Mouse (Mus musculus) midbrain, embryonic 12.5 days (tissue): Measurements from ENCODE around the gene Rasgrf2. TPM values are rescaled to one million over a fixed set of nuclear protein-coding genes. Genes with fewer than 3 reads are reported as not detected.
"Not testable (repeated sequence)": the region's sequence is repeated elsewhere in the genome, so short reads cannot be mapped to it uniquely, and the experiment has no call there.

ENCODE experiments used
- ATAC-seq: fragments of 200-750 bp; cut with Nextera tagmentation; 2 replicates; pipeline ENCODE4 v1.8.0; 2017; ENCODE audit warnings: low read depth, moderate TSS enrichment, moderate library complexity; ENCODE audit not compliant: low FRiP score
- H3K27ac ChIP-seq: fragments of 300-500 bp; sonication (generic); replicated peaks from 2 replicates; pipeline ENCODE4 v1.5.1; 2016; ENCODE audit warnings: mild to moderate bottlenecking
- H3K27me3 ChIP-seq: fragments of 300-500 bp; sonication (generic); 2 replicates; pipeline ENCODE4 v1.6.1; 2016; ENCODE audit warnings: mild to moderate bottlenecking
- H3K36me3 ChIP-seq: fragments of 300-500 bp; sonication (generic); 2 replicates; pipeline ENCODE4 v1.6.1; 2016
- H3K4me1 ChIP-seq: fragments of 300-500 bp; sonication (generic); 2 replicates; pipeline ENCODE4 v1.6.1; 2016
- H3K4me2 ChIP-seq: fragments of 300-500 bp; sonication (generic); replicated peaks from 2 replicates; pipeline ENCODE4 v1.6.1; 2016; ENCODE audit warnings: mild to moderate bottlenecking, moderate library complexity
- H3K4me3 ChIP-seq: fragments of 300-500 bp; sonication (generic); 2 replicates; pipeline ENCODE4 v1.5.1; 2016; ENCODE audit warnings: mild to moderate bottlenecking
- H3K9ac ChIP-seq: fragments of 300-500 bp; sonication (generic); replicated peaks from 2 replicates; pipeline ENCODE4 v1.6.1; 2016; ENCODE audit warnings: mild to moderate bottlenecking, moderate library complexity
- H3K9me3 ChIP-seq: fragments of 300-500 bp; sonication (generic); 2 replicates; pipeline ENCODE4 v1.6.1; 2016; ENCODE audit warnings: mild to moderate bottlenecking
- WGBS: fragments of 180-500 bp; shearing (Covaris S2); methylation state at CpG from one replicate; pipeline ENCODE4 v1.1.7; 2016; 5-methylcytosine and 5-hydroxymethylcytosine counted together
- polyA plus RNA-seq: library from polyadenylated mRNA; unstranded; fragments of >200 nt; fragmentation: Nextera tagmentation; extraction: Ambion mirVana; gene quantifications from 2 replicates; pipeline ENCODE4 v1.2.1, GENCODE M21; 2016

Gene Rasgrf2
- polyA plus RNA-seq: 0.37 and 0.56 TPM in 2 replicates

DNA sequence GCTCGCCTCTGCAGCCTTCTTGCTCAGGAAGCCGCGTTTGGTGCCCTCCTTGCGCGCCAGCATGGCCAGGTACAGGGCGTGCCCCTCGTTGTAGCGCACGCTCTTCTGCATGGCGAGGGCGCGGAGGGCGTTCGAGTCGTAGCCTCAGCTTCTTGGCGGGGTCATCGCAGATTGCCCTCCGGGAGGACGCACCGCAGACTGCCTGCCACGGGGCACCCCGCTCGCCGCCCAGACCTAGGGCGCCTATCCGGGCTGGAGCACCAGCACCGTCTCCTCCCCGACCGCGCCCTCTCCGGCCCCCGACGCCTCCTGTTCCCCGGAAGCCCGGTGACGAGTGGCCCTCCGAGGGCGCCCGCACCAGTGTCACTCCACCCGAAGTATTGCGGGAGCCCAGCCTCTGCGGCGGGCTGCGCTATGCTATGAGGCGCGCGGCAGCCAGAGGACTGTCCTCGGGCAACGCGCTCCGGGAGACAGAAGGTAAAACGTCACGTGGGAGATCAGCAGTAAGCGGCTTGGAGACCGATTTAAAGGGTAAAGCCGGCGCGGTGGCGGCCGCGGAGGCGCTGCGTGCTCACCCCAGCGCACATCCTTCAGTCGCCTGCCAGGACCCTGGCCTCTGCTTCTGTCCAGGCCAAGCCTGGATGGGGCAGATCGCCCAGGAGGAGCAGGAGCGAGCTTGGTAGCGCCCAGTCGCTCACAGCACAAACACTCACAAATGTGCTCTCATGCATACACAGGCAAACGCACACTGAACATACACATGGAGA lies at the start of gene Rasgrf2:
Gene Rasgrf2 (minus strand): TSS at position 273 of the 767 bp plus-strand sequence.
- no peaks in the 10 kb centered on the region for H3K9me3 ChIP-seq
- H3K27me3 ChIP-seq: peaks cover 26% of the 10 kb centered on the region
- peak within 1 kb of the TSS; percentile 43 for H3K9ac ChIP-seq
- H3K27ac ChIP-seq: no peak within 1 kb of the TSS
- peak within 1 kb of the TSS; percentile 92 for H3K4me2 ChIP-seq
- peak; percentile 92 for ATAC-seq
- H3K36me3 ChIP-seq: no peaks in the 10 kb centered on the region
- H3K4me1 ChIP-seq: peaks cover 8% of the 10 kb centered on the region; the same call in 1 of the 2 replicates
- peak within 1 kb of the TSS; percentile 55 for H3K4me3 ChIP-seq
- 2% methylated on average over 70 of the region's 70 CpGs for WGBS

- H3K9ac ChIP-seq, H3K27me3 ChIP-seq, ATAC-seq, H3K27ac ChIP-seq, H3K4me2 ChIP-seq, H3K9me3 ChIP-seq, H3K36me3 ChIP-seq, H3K4me3 ChIP-seq, H3K4me1 ChIP-seq: not testable (repeated sequence)
- 87% methylated on average over 8 of the region's 8 CpGs for WGBS
These were observed 41.2 kb upstream of the Rasgrf2 start for GRCm38 (mm10) chr13:92172686-92173085.

GRCm38 (mm10) chr13:92150551-92150950 lies 19.1 kb upstream of the Rasgrf2 start:
- WGBS: 94% methylated on average over 3 of the region's 3 CpGs
- Histone ChIP-seq H3K4me3 (no peak overlapping the region), H3K4me2 (no peak overlapping the region), H3K27me3 (no peaks in the 10 kb centered on the region), H3K4me1 (no peaks in the 10 kb centered on the region), H3K27ac (no peak overlapping the region), H3K9me3 (no peaks in the 10 kb centered on the region), H3K9ac (no peak overlapping the region), H3K36me3 (no peaks in the 10 kb centered on the region)
- ATAC-seq: no peak

DNA sequence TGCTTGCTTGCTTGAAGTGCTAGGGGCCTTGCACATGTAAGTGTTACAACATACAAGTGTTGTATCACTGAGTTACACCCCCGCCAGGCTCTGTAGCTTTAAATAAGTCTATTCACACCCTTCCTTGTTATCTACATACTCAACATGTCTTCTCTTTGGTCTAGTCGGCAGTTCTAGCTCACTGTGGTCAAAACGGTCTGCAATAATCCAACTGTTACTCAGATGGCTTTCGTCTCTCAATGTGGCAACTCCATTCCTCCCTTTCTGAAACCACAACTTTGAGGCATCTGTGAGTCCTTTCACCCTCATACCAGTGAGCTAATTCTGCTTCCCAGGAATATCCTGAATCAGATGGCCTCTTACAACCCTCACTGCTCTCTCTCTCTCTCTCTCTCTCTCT lies 17.4 kb upstream of the Rasgrf2 start:
- no peak for ATAC-seq
- 85% methylated on average over 4 of the region's 4 CpGs for WGBS

GRCm38 (mm10) chr13:92134792-92135191 lies 3.3 kb upstream of the Rasgrf2 start:
- peaks cover 8% of the 10 kb centered on the region; the same call in 1 of the 2 replicates for H3K4me1 ChIP-seq
- WGBS: 87% methylated on average over 3 of the region's 3 CpGs
- H3K4me2 ChIP-seq: no peak overlapping the region
- H3K27me3 ChIP-seq: peaks cover 26% of the 10 kb centered on the region
- no peak overlapping the region for H3K27ac ChIP-seq
- ATAC-seq: no peak
- no peak overlapping the region for H3K4me3 ChIP-seq
- H3K9ac ChIP-seq: no peak overlapping the region
- H3K9me3 ChIP-seq: no peaks in the 10 kb centered on the region
- no peaks in the 10 kb centered on the region for H3K36me3 ChIP-seq

More for the DNA sequence above, 17.4 kb upstream of the Rasgrf2 start:
- H3K4me3 ChIP-seq: no peak overlapping the region
- H3K4me2 ChIP-seq: no peak overlapping the region
- no peak overlapping the region for H3K9ac ChIP-seq
- no peak overlapping the region for H3K27ac ChIP-seq
- H3K9me3 ChIP-seq: peaks cover 7% of the 10 kb centered on the region
- H3K36me3 ChIP-seq: no peaks in the 10 kb centered on the region
- no peaks in the 10 kb centered on the region for H3K4me1 ChIP-seq
- H3K27me3 ChIP-seq: no peaks in the 10 kb centered on the region

DNA sequence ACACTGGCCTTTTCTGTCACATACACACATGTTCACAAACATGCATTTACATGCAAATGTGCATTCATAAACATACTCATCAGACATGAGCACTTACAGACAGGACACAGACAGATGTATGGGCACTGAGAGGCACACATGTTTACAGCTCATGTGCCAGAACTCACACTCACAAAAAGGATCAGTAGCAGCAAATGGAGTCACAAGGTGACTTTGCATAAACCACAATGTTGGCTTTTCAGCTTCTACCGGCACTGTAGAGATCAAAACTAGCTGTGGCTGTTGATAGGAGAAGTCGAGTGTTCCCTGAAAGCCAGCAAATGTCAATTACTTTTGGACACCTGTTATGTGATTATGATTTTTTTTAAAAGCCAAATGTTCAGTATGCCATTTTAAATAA lies 1.1 kb upstream of the Rasgrf2 start:
- no peak overlapping the region for H3K27ac ChIP-seq
- WGBS: 64% methylated on average over 2 of the region's 2 CpGs
- no peak for ATAC-seq

GRCm38 (mm10) chr13:92130994-92131383 lies 467 bp downstream of the Rasgrf2 start:
- Histone ChIP-seq H3K9ac (peak overlapping the region; percentile 43; the same call in 1 of the 2 replicates), H3K9me3 (no peaks in the 10 kb centered on the region), H3K27me3 (peaks cover 26% of the 10 kb centered on the region), H3K4me1 (peaks cover 8% of the 10 kb centered on the region; the same call in 1 of the 2 replicates), H3K4me3 (peak overlapping the region; percentile 55), H3K4me2 (peak overlapping the region; percentile 92), H3K36me3 (no peaks in the 10 kb centered on the region), H3K27ac (no peak overlapping the region)
- peak; percentile 59 for ATAC-seq
- 11% methylated on average over 22 of the region's 22 CpGs for WGBS

More for the DNA sequence above, 1.1 kb upstream of the Rasgrf2 start:
- Histone ChIP-seq H3K36me3 (no peaks in the 10 kb centered on the region), H3K4me2 (no peak overlapping the region), H3K4me3 (no peak overlapping the region), H3K27me3 (peaks cover 26% of the 10 kb centered on the region), H3K9me3 (no peaks in the 10 kb centered on the region), H3K9ac (no peak overlapping the region), H3K4me1 (peaks cover 8% of the 10 kb centered on the region; the same call in 1 of the 2 replicates)

DNA sequence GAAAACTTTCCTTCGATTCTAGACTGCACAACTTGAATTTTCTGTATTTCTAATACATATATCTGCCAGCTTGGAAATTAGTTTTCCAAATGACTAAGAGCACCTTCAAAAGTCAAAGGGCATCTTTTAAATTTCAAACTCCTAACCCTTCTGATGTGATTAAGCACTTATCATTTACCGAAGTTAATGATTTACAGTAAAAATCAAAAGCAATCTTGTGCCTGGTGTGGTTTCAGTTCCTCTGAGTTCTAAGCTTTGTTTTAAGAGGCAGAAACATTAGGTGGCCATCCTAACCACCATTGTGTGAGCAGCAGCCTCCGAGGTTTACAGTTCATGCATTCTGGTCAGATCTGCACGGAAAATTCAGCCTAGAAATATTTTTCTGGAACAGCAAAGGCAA lies 1.6 kb downstream of the Rasgrf2 start:
- no peak for ATAC-seq
- Histone ChIP-seq H3K9me3 (no peaks in the 10 kb centered on the region), H3K4me1 (peaks cover 8% of the 10 kb centered on the region; the same call in 1 of the 2 replicates), H3K4me3 (no peak overlapping the region), H3K27ac (no peak overlapping the region), H3K4me2 (no peak overlapping the region), H3K36me3 (no peaks in the 10 kb centered on the region), H3K9ac (no peak overlapping the region), H3K27me3 (peaks cover 26% of the 10 kb centered on the region)
- 78% methylated on average over 4 of the region's 4 CpGs for WGBS

GRCm38 (mm10) chr13:92125902-92126301 lies 5.6 kb downstream of the Rasgrf2 start:
- H3K4me3 ChIP-seq: no peak overlapping the region
- no peak for ATAC-seq
- WGBS: 93% methylated on average over 5 of the region's 5 CpGs

GRCm38 (mm10) chr13:92119623-92120022 lies 11.8 kb downstream of the Rasgrf2 start:
- no peak overlapping the region for H3K27ac ChIP-seq
- no peaks in the 10 kb centered on the region for H3K27me3 ChIP-seq
- no peaks in the 10 kb centered on the region for H3K36me3 ChIP-seq
- no peaks in the 10 kb centered on the region for H3K9me3 ChIP-seq
- no peaks in the 10 kb centered on the region for H3K4me1 ChIP-seq
- H3K9ac ChIP-seq: no peak overlapping the region
- H3K4me3 ChIP-seq: no peak overlapping the region
- WGBS: 78% methylated on average over 5 of the region's 5 CpGs
- ATAC-seq: no peak
- no peak overlapping the region for H3K4me2 ChIP-seq

More at GRCm38 (mm10) chr13:92125902-92126301, 5.6 kb downstream of the Rasgrf2 start:
- Histone ChIP-seq H3K9ac (no peak overlapping the region), H3K4me2 (no peak overlapping the region), H3K27me3 (peaks cover 11% of the 10 kb centered on the region), H3K4me1 (no peaks in the 10 kb centered on the region), H3K27ac (no peak overlapping the region), H3K36me3 (no peaks in the 10 kb centered on the region), H3K9me3 (no peaks in the 10 kb centered on the region)

DNA sequence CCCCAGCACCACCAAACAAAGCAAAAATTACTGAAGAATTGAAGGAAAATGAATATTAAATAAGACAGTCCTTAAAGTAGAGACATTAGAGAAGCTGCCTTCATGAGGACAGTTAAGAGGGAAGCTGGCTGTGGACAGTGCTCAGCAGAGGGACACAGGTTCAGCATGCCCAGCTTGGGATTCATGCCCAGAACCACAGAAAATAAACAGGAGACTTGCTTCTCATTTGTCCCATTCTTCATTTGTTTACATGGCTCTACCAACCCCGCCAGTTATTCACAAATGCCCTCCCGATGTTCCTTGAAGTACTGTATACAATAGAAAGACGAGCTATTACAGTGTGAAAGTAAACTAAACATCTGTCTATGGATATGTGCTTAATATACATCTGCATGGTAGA lies 17.4 kb downstream of the Rasgrf2 start:
- Histone ChIP-seq H3K4me1 (no peaks in the 10 kb centered on the region), H3K27ac (no peak overlapping the region), H3K9me3 (no peaks in the 10 kb centered on the region), H3K27me3 (no peaks in the 10 kb centered on the region), H3K4me3 (no peak overlapping the region), H3K36me3 (no peaks in the 10 kb centered on the region), H3K9ac (no peak overlapping the region), H3K4me2 (no peak overlapping the region)
- ATAC-seq: no peak
- 82% methylated on average over 3 of the region's 3 CpGs for WGBS

DNA sequence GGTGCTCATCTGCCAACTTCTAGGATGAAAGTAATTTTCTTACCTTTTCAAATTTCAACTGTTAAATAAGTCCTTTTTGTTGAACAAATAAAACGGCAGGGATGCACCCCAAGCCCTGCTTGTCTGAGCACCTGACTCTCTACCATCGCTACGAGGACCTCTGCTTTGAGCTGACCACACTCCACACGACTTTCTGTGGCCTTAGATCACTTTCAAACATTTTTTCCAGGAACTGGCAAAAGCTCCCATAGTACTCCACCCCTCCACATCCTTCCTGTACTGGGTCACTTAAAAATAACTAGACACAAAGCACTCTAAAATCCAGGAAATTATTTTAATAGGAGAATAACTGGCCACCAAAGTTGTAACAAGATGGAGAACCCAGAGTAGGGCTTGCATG lies 23.2 kb downstream of the Rasgrf2 start:
- Histone ChIP-seq H3K4me3 (no peak overlapping the region), H3K9me3 (no peaks in the 10 kb centered on the region), H3K36me3 (no peaks in the 10 kb centered on the region), H3K27ac (no peak overlapping the region), H3K27me3 (no peaks in the 10 kb centered on the region), H3K4me2 (no peak overlapping the region), H3K9ac (no peak overlapping the region), H3K4me1 (no peaks in the 10 kb centered on the region)
- 79% methylated on average over 4 of the region's 4 CpGs for WGBS
- no peak for ATAC-seq
